Mouse (Mus musculus): ENCODE measurements around the gene Gm20388.

DNA sequence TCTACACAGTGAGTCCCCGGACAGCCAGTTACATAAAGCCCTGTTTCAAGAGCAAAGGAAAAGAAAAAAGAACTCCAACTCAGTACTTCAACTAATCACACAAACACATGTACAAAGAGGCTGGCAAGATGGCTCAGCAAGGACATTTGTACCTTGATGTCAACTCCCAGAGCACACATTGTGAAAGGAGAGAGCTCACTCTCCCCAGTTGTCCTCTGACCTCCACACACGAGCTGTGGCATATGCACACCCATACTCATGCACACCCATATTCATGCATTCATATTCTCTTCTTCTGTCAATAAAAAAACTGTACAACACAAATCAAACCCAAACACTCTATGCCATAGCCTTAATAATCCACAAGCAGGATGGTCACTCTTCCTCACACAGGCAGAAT lies 3110.2 kb downstream of the Gm20388 start:
- no peak for TF ChIP-seq MAFK (IDR thresholded peaks at IDR 0.05; ENCODE audit: insufficient read depth, low read depth, low read length)
- TF ChIP-seq ZC3H11A (IDR thresholded peaks at IDR 0.05; ENCODE audit: borderline replicate concordance, low read depth, low read length): no peak
- no peak for TF ChIP-seq CHD2 (IDR thresholded peaks at IDR 0.05; ENCODE audit: low read depth, low read length)
- no peak for TF ChIP-seq ZNF384 (IDR thresholded peaks at IDR 0.05; ENCODE audit: low read depth, low read length)
- no peak for TF ChIP-seq HCFC1 (IDR thresholded peaks at IDR 0.05; ENCODE audit: borderline replicate concordance, insufficient read depth, low read length)
